ENCODE assay signal across 8 mouse cellular contexts in genomic region chr11:97152023-97152426, GRCm38 (mm10). TPM values are rescaled to one million over a fixed set of nuclear protein-coding genes. Genes with fewer than 3 reads are reported as not detected.
DNase-seq lines count a peak whose midpoint lies in the region; ATAC-seq and TF ChIP-seq lines count a peak whose summit lies in the region.

No protein-coding gene starts in this region.

- no peak for ATAC-seq in liver, embryonic 11.5 days (replicated peaks; ENCODE audit: low FRiP score)
- 0 out of 2 replicates have a peak, but pooled peaks have one; percentile 6 for ATAC-seq in granulocyte monocyte progenitor cell, adult 5-6 weeks (replicated peaks; ENCODE audit: poor library complexity, severe bottlenecking)
- no peak for ATAC-seq in intestine, postnatal 0 days
- no peak for ATAC-seq in lung, postnatal 0 days

- no peak for TF ChIP-seq EP300 in lung, postnatal 0 days (IDR thresholded peaks at IDR 0.05)

- peak overlapping the region; percentile 79; the same call in 1 of the 2 replicates for H3K4me3 ChIP-seq in liver, embryonic 11.5 days (ENCODE audit: low read depth, low read length)
- peak overlapping the region; percentile 76 for H3K4me3 ChIP-seq in intestine, postnatal 0 days (ENCODE audit: low read depth, low read length)
- H3K4me3 ChIP-seq in lung, postnatal 0 days (ENCODE audit: low read depth, low read length), result peak overlapping the region; percentile 77; the same call in 1 of the 2 replicates

- H3K27ac ChIP-seq in liver, embryonic 11.5 days (ENCODE audit: low read depth, low read length), result no peak overlapping the region; the same call in 1 of the 2 replicates
- no peak overlapping the region for H3K27ac ChIP-seq in intestine, postnatal 0 days (ENCODE audit: low read depth, low read length)
- H3K27ac ChIP-seq in lung, postnatal 0 days (ENCODE audit: low read length), result no peak overlapping the region; the same call in 1 of the 2 replicates

- H3K9me3 ChIP-seq in liver, embryonic 11.5 days (ENCODE audit: control insufficient read depth, low read length), result no peaks in the 10 kb centered on the region
- no peaks in the 10 kb centered on the region for H3K9me3 ChIP-seq in intestine, postnatal 0 days (ENCODE audit: control insufficient read depth)
- H3K9me3 ChIP-seq in lung, postnatal 0 days (ENCODE audit: low read length), result no peaks in the 10 kb centered on the region

- H3K27me3 ChIP-seq in liver, embryonic 11.5 days (replicated peaks; ENCODE audit: control insufficient read depth, insufficient read depth, low read length), result peaks cover 10% of the 10 kb centered on the region; the same call in 1 of the 2 replicates
- H3K27me3 ChIP-seq in intestine, postnatal 0 days (replicated peaks; ENCODE audit: control insufficient read depth, insufficient read depth, low read length), result peaks cover 21% of the 10 kb centered on the region; the same call in 1 of the 2 replicates
- no peaks in the 10 kb centered on the region for H3K27me3 ChIP-seq in lung, postnatal 0 days (replicated peaks; ENCODE audit: insufficient read depth, low read length)

- 6% methylated on average over 11 of the region's 11 CpGs for WGBS in liver, embryonic 11.5 days
- WGBS in intestine, postnatal 0 days, result 2% methylated on average over 11 of the region's 11 CpGs
- 2% methylated on average over 11 of the region's 11 CpGs for WGBS in lung, postnatal 0 days

- TF ChIP-seq CTCF in intestine, postnatal 0 days (IDR thresholded peaks at IDR 0.05; ENCODE audit: low read depth), result no peak
- no peak for TF ChIP-seq CTCF in lung, postnatal 0 days (IDR thresholded peaks at IDR 0.05)

- no peak for DNase-seq in liver, embryonic 11.5 days (ENCODE audit: low spot score)
- DNase-seq in liver, result no peak
- DNase-seq in cerebellum, adult 9-11 months, result peak; percentile 62
- peak; percentile 68 for DNase-seq in lung, postnatal 0 days (ENCODE audit: low spot score)
- no peak for DNase-seq in layer of hippocampus, adult 11-12 months (ENCODE audit: low spot score)
- DNase-seq in spleen, postnatal 36 days (ENCODE audit: low spot score in 2 of 2), result no peak

- H3K36me3 ChIP-seq in liver, embryonic 11.5 days (ENCODE audit: control insufficient read depth, insufficient read depth, low read length), result peaks cover 2% of the 10 kb centered on the region; the same call in 1 of the 2 replicates
- H3K36me3 ChIP-seq in intestine, postnatal 0 days (ENCODE audit: control insufficient read depth, insufficient read depth), result peaks cover 5% of the 10 kb centered on the region; the same call in 1 of the 2 replicates
- no peaks in the 10 kb centered on the region for H3K36me3 ChIP-seq in lung, postnatal 0 days (ENCODE audit: insufficient read depth, low read length)

- H3K4me2 ChIP-seq in liver, embryonic 11.5 days, result peak overlapping the region; percentile 88
- H3K4me2 ChIP-seq in intestine, postnatal 0 days (replicated peaks; ENCODE audit: low read depth), result peak overlapping the region; percentile 95; the same call in 1 of the 2 replicates
- peak overlapping the region; percentile 93 for H3K4me2 ChIP-seq in lung, postnatal 0 days (replicated peaks; ENCODE audit: low read depth, low read length)

- no peak overlapping the region for H3K9ac ChIP-seq in liver, embryonic 11.5 days (ENCODE audit: low read depth, low read length)
- no peak overlapping the region for H3K9ac ChIP-seq in intestine, postnatal 0 days (ENCODE audit: low read depth, low read length)
- no peak overlapping the region for H3K9ac ChIP-seq in lung, postnatal 0 days (replicated peaks; ENCODE audit: low read depth)

- H3K4me1 ChIP-seq in liver, embryonic 11.5 days (replicated peaks; ENCODE audit: control insufficient read depth, insufficient read depth, low read length), result peaks cover 19% of the 10 kb centered on the region
- H3K4me1 ChIP-seq in intestine, postnatal 0 days (replicated peaks; ENCODE audit: control insufficient read depth, insufficient read depth, low read length), result no peaks in the 10 kb centered on the region
- H3K4me1 ChIP-seq in lung, postnatal 0 days (ENCODE audit: insufficient read depth, low read depth, low read length), result 0 out of 2 replicates have a peak, but pooled peaks cover 3% of the 10 kb centered on the region

RNA-seq across cellular contexts. Expression of gene Tbkbp1, which starts 0.7 kb away (rescaled TPM):
- 5.4 and 5.5 TPM in 2 replicates for polyA plus RNA-seq in liver, embryonic 11.5 days (2014; fragmentation: Nextera tagmentation; extraction: Ambion mirVana)
- 8.0 and 8.5 TPM in 2 replicates for total RNA-seq in granulocyte monocyte progenitor cell, adult 5-6 weeks (2014; fragmentation: Nextera tagmentation)
- 1.1 and 6.6 TPM in 2 replicates for total RNA-seq in granulocyte monocyte progenitor cell, adult 5-6 weeks (2017)
- 1.7 and 2.4 TPM in 2 replicates for polyA plus RNA-seq in intestine, postnatal 0 days (2015; fragmentation: Nextera tagmentation; extraction: Ambion mirVana)
- polyA plus RNA-seq in lung, postnatal 0 days (2015; fragmentation: Nextera tagmentation; extraction: Ambion mirVana), result 8.1 and 8.9 TPM in 2 replicates

RNA-seq across cellular contexts. Expression of gene Kpnb1, which starts 35.7 kb away (rescaled TPM):
- 78.9 and 84.4 TPM in 2 replicates for polyA plus RNA-seq in liver, embryonic 11.5 days (2014; fragmentation: Nextera tagmentation; extraction: Ambion mirVana)
- 165 and 169 TPM in 2 replicates for total RNA-seq in granulocyte monocyte progenitor cell, adult 5-6 weeks (2014; fragmentation: Nextera tagmentation)
- total RNA-seq in granulocyte monocyte progenitor cell, adult 5-6 weeks (2017), result 300 and 382 TPM in 2 replicates
- polyA plus RNA-seq in intestine, postnatal 0 days (2015; fragmentation: Nextera tagmentation; extraction: Ambion mirVana), result 17.5 and 18.1 TPM in 2 replicates
- polyA plus RNA-seq in lung, postnatal 0 days (2015; fragmentation: Nextera tagmentation; extraction: Ambion mirVana), result 17.0 and 20.3 TPM in 2 replicates

RNA-seq across cellular contexts. Expression of gene Tbx21, which starts 36.9 kb away (rescaled TPM):
- polyA plus RNA-seq in liver, embryonic 11.5 days (2014; fragmentation: Nextera tagmentation; extraction: Ambion mirVana), result not detected in 2 replicates
- total RNA-seq in granulocyte monocyte progenitor cell, adult 5-6 weeks (2014; fragmentation: Nextera tagmentation), result not detected in 2 replicates
- total RNA-seq in granulocyte monocyte progenitor cell, adult 5-6 weeks (2017), result 0.26 TPM in 1 of 2 replicates, not detected in the other
- polyA plus RNA-seq in intestine, postnatal 0 days (2015; fragmentation: Nextera tagmentation; extraction: Ambion mirVana), result 0.09 and 0.13 TPM in 2 replicates
- polyA plus RNA-seq in lung, postnatal 0 days (2015; fragmentation: Nextera tagmentation; extraction: Ambion mirVana), result 0.12 and 0.13 TPM in 2 replicates

Comparison
In these comparisons a context has a peak if more than half of its experiments do, and no peak if none do; other contexts are left out.
1. DNase-seq: peak in cerebellum, adult 9-11 months (single experiment) and lung, postnatal 0 days (single experiment); none in liver, embryonic 11.5 days (single experiment), liver (single experiment), layer of hippocampus, adult 11-12 months (single experiment) and spleen, postnatal 36 days (0 of 2).
2. Peak in every context shown above with its lines, with median percentiles within 50 percentile points of each other: H3K4me2 ChIP-seq and H3K4me3 ChIP-seq.